Mouse (Mus musculus): Measurements from ENCODE around the gene Tob2.

Tob2 gene

GRCm38 (mm10) chr15:81812696-81813631 is 45.6 kb downstream of the Tob2 start:
- in situ Hi-C loops (cut with MboI, MseI): loop anchor here (5.0 kb wide), 1 partner anchor 39 kb away; no protein-coding TSS in a partner anchor

- in situ Hi-C loops (cut with MboI, MseI): loop anchor here (5.0 kb wide), 1 partner anchor 40 kb away; no protein-coding TSS in a partner anchor
These were observed 46.3 kb downstream of the Tob2 start for GRCm38 (mm10) chr15:81812287-81812686.

DNA sequence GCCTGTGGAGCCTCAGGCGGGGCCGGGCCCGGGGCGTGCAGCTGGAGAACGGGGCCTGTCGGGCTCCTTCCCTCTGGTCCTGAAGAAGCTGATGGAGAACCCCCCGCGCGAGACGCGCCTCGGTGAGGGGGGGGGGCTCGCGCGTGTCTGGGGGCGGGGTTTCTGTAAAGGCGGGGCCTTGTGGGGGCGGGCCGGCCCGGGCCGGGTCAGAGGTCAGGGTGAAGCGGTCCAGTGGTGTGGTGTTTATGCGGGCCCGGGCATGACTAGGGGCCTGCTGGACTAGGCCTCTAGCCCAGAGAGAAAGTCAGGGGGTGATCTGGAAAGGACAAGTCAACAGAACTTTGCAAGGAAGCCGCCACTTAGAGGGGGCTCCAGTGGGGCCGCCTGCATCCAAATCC is 47.0 kb downstream of the Tob2 start:
- in situ Hi-C loops (cut with MboI, MseI): loop anchor here (5.0 kb wide), 1 partner anchor 41 kb away; no protein-coding TSS in a partner anchor

DNA sequence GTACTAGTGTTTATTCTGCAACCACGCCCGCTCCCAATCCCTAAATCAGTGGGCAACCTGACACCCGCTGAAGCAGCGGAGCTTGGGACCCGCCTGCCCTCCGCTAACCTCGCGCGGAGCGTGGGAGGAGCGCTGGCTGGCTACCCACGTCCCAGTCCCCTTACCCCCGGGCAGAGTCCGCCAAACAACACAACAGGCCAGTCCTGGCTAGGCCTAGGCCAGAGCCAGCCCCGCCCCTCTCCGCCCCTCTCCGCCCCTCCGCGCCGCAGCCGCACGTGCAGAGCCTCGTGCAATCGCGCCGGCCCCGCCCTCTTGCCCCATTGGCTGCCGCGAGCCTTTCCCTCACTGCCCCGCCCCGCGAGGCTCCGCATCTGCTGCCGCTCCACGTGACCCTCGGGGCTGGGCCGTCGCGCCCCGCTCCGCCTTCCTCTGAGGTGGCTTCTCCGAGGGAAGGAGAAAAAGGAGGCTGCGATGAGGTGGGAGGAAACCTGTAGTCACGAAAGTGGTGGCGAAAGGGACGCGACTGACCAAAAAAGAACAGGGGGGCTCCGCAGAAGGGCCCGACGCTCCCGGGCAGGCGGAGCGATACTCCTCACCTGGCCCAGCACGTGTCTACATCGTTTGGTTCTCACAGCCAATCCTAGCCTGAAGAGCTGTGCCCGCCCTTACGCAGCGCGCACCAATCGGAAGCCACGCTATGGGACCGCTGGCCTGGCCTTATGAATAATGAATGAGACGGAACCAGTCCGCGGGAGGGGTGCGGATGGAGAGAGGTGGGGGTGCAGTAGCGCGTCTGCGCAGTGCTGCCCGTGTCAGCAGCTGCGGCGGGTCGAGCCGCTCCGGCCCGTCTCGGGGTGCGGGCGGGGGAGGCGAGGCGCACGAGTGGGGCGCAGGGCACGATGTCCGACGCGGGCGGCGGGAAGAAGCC is 47.7 kb downstream of the Tob2 start:
- in situ Hi-C loops (cut with MboI, MseI): loop anchor here (5.0 kb wide), 1 partner anchor 41 kb away; no protein-coding TSS in a partner anchor

DNA sequence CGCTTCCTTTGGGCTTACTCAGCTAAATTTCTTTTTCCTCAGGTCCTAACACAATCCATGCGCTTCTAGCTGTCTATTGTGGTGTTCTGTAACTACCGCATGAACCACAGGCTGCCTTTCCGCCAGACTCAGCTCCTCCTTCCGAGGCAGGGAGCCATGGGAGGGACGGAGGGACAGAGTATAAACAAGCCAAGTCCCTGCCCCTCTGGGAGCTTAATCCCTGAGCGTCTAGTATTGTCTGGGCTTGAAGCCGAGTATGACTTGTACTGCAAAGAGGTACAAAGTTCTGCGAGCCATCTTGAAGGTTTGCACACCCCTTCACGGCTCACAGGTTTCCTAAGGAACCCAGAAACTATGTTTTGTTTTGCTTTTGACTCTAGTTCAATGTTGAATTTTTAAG is 48.4 kb downstream of the Tob2 start:
- in situ Hi-C loops (cut with MboI, MseI): loop anchor here (5.0 kb wide), 1 partner anchor 42 kb away; no protein-coding TSS in a partner anchor

DNA sequence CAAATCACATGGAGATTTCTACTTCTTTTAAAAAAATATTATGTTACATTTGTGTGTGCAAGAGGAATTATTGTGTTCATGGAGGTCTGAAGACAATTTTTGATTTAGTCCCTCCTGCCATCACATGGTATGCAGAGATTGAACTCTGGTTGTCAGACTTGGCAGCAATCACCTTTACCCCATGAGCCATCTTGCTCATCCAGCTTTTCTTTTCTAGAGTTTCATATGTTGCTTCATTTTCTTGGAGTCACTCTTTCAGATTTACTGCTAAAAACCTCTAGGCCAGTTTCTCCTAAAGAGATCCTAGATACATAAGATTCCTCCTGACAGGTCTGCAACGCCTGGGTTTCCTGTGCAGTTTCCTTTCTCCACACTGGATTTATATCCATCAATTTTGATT is 49.0 kb downstream of the Tob2 start:
- in situ Hi-C loops (cut with MboI, MseI): no loop called here

- in situ Hi-C loops (cut with MboI, MseI): no loop called here
These were observed 49.8 kb downstream of the Tob2 start for GRCm38 (mm10) chr15:81808799-81809198.

DNA sequence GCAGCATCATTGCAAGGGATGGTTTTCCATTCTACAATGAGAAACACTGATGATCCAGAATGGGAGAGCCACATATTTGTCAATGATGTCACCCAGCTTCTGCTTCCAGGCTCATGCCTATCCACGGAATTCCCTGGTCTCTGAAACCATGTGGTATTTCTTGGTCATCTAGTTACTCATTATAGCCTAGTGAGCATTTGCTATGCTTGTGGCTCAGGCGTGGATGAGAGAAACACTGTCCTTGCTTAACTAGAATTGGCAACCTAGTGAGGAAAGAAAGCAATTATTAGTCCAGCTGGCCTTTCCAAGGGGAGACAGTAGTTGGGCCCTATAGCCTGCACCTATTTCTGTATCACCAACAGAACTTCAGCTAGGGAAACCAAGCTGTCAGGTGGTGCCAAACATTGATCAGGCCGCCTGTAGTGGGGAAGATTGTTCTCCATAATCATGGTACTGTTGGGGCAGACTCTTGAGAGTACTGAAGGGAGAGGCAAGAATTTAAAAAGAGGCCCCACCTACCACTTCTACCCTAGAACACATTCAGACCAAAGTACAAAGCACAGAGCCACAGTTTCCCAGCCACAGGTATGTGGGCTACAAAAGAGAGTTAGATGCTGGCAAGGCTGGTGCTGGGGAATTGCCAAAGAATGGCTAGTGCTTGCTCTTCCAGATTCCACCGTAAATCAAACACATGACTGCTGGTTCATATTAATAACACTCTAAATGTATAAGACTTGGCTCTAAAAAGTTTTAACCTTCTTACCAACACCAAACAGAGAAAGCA is 51.8 kb downstream of the Tob2 start:
- in situ Hi-C loops (cut with MboI, MseI): no loop called here

- in situ Hi-C loops (cut with MboI, MseI): no loop called here
These were observed 53.0 kb downstream of the Tob2 start for GRCm38 (mm10) chr15:81805624-81806023.

DNA sequence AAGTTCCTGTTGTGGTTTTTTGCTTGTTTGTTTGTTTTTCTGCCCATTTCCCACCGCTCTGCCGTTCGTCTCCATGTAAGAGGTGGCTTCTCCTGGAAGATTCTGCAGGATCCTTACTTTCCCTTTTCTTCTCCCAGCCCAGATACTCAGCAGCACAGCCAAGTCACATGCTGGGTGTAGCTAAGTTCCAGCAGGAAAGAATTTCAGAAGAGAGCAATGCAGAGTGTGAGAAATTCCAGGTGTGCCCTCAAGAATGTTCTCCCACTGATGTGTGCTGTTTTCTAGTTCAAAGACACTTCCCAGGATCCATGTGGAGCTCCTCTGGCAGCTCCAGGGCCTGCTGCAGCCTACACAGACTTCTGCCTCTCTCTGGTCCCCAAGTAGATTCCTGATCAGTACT is 53.7 kb downstream of the Tob2 start:
- in situ Hi-C loops (cut with MboI, MseI): no loop called here

DNA sequence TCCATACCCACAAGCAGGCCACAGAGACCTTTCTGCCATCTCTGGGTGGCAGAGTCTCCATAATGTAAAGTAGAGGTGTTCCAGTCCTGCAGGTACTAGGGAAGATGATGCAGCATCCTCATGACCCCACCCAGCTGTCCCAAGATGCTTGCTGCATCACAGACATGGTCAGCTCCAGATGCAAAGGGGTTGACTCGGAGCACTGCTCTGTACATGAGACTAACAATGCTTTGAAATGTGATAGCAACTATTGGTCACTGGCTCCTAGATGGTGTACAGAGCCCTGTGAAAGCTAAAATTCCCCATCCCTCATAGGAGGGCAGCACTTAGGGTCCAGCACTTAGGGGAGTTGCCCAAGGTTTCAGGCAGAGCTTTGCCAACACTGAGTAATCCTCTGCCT is 54.4 kb downstream of the Tob2 start:
- in situ Hi-C loops (cut with MboI, MseI): no loop called here

- in situ Hi-C loops (cut with MboI, MseI): no loop called here
These were observed 55.1 kb downstream of the Tob2 start for GRCm38 (mm10) chr15:81803425-81803951.

GRCm38 (mm10) chr15:81802941-81803351 is 55.6 kb downstream of the Tob2 start:
- in situ Hi-C loops (cut with MboI, MseI): no loop called here

DNA sequence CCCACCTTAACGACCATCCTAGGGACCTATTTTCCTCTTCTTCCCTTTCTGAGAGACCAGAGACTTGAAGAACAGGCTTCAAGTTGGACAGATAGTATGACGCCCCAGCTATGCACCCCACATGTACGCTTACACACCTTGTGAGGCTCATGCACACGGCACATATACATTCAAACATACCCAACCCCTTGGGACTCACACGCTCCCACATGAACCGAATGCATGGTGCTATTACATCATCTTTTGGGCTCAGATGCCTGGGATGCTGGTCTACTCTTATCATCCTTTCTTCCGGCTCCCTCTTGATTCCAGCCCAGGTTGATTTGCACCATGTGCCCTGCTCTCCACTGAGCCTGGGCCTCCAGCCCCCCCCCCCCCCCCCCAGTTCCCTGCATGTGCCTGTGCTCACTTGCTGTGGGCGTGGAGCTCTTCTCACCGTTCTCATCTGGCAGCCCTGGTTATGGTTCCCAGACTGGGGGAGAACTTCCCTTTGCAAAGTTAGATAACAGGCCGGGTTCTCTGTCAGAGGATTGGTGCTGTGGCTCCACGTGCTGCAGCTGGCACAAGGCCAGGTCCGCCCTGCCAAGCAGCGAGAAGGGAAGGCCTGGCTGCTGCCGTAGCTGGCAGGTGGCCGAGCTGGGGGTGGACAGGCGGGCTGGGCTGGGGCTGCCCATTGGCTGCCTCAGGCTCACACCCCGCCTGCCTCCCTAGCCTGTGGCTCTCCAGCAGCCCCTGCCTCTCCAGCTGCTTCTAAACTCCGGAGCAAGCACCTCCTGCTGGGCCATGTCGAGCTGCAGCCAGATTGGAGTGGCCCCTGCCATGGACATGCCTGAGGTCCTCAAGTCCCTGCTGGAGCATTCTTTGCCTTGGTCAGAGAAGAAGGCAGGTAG is 56.4 kb downstream of the Tob2 start, which contains the start of gene Tef:
TSS of gene Tef (plus strand) at position 421 of the 890 bp plus-strand sequence.
- in situ Hi-C loops (cut with MboI, MseI): no loop called here

GRCm38 (mm10) chr15:81800391-81800790 is 58.2 kb downstream of the Tob2 start:
- in situ Hi-C loops (cut with MboI, MseI): no loop called here

DNA sequence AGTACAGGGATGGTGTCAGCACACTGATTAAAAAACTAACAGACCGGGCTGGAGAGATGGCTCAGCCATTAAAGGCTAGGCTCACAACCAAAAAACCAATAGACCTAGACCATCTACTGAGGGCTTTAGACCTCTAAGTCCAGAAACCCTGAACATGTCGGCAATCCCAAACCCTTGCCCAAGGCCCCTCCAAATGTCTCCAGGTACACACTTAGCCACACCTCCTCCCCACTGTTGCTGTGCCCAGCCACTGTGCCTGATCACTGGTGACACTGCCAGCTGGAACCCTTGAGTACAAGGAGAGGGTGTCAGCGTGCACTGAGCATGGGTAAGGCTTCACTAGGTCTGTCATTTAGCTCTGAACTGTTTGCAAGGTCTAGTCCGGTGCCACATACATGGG is 60.2 kb downstream of the Tob2 start:
- in situ Hi-C loops (cut with MboI, MseI): no loop called here

All from T-helper 1 cell (primary cell).